Mouse (Mus musculus): ENCODE data around the gene D630003M21Rik. TPM values are rescaled to one million over a fixed set of nuclear protein-coding genes. Genes with fewer than 3 reads are reported as not detected.

The D630003M21Rik gene
- total RNA-seq, 1 experiment = 0.89 TPM

DNA sequence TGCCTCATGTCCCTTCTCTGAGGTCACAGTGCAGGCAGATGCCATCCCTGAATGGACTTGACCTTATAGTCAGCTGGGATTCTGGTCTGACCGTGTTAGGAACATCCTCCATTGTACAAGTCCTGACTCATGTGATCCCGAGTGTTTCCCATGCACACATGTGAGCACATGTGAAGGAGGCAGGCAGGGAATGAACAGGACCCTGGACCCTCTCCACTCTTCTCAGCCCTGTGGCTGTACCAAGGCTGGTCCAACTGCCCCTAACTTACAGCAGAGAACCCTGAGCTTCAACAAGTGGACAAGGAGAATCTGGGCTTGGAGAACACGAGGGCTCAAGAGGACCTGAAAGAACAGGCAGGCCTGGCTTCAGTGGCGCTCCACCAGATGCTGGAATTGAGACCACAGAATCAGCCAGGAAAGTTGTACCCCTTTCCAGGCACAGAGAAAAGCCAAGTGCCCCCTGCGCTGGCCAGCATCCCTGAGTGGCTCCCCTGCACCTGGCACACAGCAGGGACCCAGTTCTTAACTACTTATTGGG, 83.4 kb downstream of the D630003M21Rik start:
- DNase-seq (ENCODE audit: low read depth, low spot score) = no peak
- Histone ChIP-seq H3K9me3 (ENCODE audit: control insufficient read depth, insufficient read depth, low read depth, low read length) (no peaks in the 10 kb centered on the region), H3K9ac (ENCODE audit: insufficient read depth, low read depth, low read length, poor library complexity, severe bottlenecking) (peak overlapping the region; percentile 71; the same call in 1 of the 2 replicates), H3K4me1 (ENCODE audit: control insufficient read depth in 2 of 2, insufficient read depth in 2 of 2, low read length in 2 of 2, poor library complexity in 1 of 2) (peaks cover 0 to 3% of the 10 kb centered on the region in 2 experiments; a peak in 1 of 4 replicates), H3K4me3 (ENCODE audit: insufficient read depth in 1 of 2, low read depth in 1 of 2, low read length in 2 of 2, poor library complexity in 1 of 2, severe bottlenecking in 1 of 2) (peak overlapping the region; percentile 63 to 74), H3K36me3 (ENCODE audit: control insufficient read depth, insufficient read depth, low read length, poor library complexity, severe bottlenecking) (no peaks in the 10 kb centered on the region), H3K27ac (ENCODE audit: insufficient read depth, low read depth, low read length, poor library complexity, severe bottlenecking) (no peak overlapping the region)
- in situ Hi-C loops (cut with MboI; ENCODE audit: low sequenced_read_pairs in 2 of 2, unreplicated experiment in 2 of 2) = no loop called here
- no peak for TF ChIP-seq HCFC1 (IDR thresholded peaks at IDR 0.05; ENCODE audit: borderline replicate concordance, insufficient read depth, low read length)
- no peak for TF ChIP-seq ZC3H11A (IDR thresholded peaks at IDR 0.05; ENCODE audit: borderline replicate concordance, low read depth, low read length)
- TF ChIP-seq ZNF384 (IDR thresholded peaks at IDR 0.05; ENCODE audit: low read depth, low read length) = no peak
- TF ChIP-seq MAFK (IDR thresholded peaks at IDR 0.05; ENCODE audit: insufficient read depth, low read depth, low read length) = no peak
- no peak for TF ChIP-seq CHD2 (IDR thresholded peaks at IDR 0.05; ENCODE audit: low read depth, low read length)

DNA sequence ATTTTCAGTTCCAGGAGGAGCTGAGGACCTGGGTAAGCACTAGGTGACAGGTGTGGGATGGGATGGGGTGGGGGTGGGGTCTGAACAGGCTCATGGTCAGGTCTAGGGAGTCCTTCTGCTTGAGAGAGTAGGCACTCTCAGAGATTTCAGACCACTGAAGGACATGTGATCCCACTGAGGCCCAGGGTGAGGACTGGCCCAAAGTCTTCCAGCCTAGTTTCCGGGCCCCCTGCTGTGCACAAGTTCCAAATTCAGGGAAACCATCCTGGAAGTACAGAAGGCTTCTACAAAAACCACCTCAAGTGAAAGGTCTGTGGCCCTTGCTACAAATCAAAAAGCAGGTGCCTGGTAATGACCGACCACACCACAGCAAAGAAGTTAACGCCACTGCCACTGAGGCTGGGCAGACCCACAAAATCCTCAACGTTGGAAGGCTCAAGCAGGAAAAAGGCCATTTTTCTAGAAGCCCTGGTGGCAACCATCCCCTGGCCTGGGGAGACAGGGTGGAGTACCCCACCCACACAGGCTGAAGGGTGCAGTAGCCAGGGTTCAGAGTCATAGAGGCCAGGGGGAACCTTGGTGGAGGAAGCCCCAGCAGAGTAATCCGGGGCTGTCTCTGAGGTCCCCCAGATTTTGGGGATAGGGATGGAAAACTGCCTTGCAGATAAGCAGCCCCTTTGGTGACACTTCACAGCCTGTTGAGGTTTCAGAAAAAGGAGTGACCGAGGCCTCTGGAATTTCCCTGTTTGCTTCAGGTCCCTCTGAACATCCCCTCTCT, 84.1 kb downstream of the D630003M21Rik start:
- H3K36me3 ChIP-seq (ENCODE audit: control insufficient read depth, insufficient read depth, low read length, poor library complexity, severe bottlenecking) = no peaks in the 10 kb centered on the region
- H3K4me3 ChIP-seq (ENCODE audit: insufficient read depth in 1 of 2, low read depth in 1 of 2, low read length in 2 of 2, poor library complexity in 1 of 2, severe bottlenecking in 1 of 2) = no peak overlapping the region
- H3K4me1 ChIP-seq (ENCODE audit: control insufficient read depth in 2 of 2, insufficient read depth in 2 of 2, low read length in 2 of 2, poor library complexity in 1 of 2) = peaks cover 0 to 3% of the 10 kb centered on the region in 2 experiments; a peak in 1 of 4 replicates
- in situ Hi-C loops (cut with MboI; ENCODE audit: low sequenced_read_pairs in 2 of 2, unreplicated experiment in 2 of 2) = no loop called here
- no peak overlapping the region for H3K27ac ChIP-seq (ENCODE audit: insufficient read depth, low read depth, low read length, poor library complexity, severe bottlenecking)
- no peak for DNase-seq (ENCODE audit: low read depth, low spot score)
- no peaks in the 10 kb centered on the region for H3K9me3 ChIP-seq (ENCODE audit: control insufficient read depth, insufficient read depth, low read depth, low read length)
- no peak for TF ChIP-seq MAFK (IDR thresholded peaks at IDR 0.05; ENCODE audit: insufficient read depth, low read depth, low read length)
- TF ChIP-seq HCFC1 (IDR thresholded peaks at IDR 0.05; ENCODE audit: borderline replicate concordance, insufficient read depth, low read length) = no peak
- TF ChIP-seq ZNF384 (IDR thresholded peaks at IDR 0.05; ENCODE audit: low read depth, low read length) = no peak
- no peak for TF ChIP-seq CHD2 (IDR thresholded peaks at IDR 0.05; ENCODE audit: low read depth, low read length)
- TF ChIP-seq ZC3H11A (IDR thresholded peaks at IDR 0.05; ENCODE audit: borderline replicate concordance, low read depth, low read length) = no peak
- no peak overlapping the region for H3K9ac ChIP-seq (ENCODE audit: insufficient read depth, low read depth, low read length, poor library complexity, severe bottlenecking)

DNA sequence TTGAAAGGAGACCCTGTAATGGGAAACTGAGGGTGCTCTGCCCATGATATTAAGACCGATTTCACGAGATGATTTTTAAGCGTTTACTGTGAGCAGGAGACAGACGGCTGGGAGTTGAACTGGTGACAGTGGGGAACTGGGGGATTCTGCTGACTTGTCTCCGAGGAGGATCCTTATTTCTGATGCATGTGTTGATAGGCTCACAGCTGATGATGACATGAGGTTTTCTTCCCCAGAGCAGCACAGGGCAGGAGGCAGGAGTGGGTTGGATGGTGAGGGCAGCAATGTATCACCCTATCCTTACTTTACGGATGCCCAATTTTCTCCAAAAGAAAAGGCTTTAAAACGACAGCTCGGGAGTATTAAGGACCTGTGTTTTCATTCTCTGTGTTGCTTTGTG, 84.8 kb downstream of the D630003M21Rik start:
- no peak overlapping the region for H3K4me3 ChIP-seq (ENCODE audit: insufficient read depth in 1 of 2, low read depth in 1 of 2, low read length in 2 of 2, poor library complexity in 1 of 2, severe bottlenecking in 1 of 2)
- H3K9me3 ChIP-seq (ENCODE audit: control insufficient read depth, insufficient read depth, low read depth, low read length) = no peaks in the 10 kb centered on the region
- TF ChIP-seq CHD2 (IDR thresholded peaks at IDR 0.05; ENCODE audit: low read depth, low read length) = no peak
- no peak for TF ChIP-seq ZC3H11A (IDR thresholded peaks at IDR 0.05; ENCODE audit: borderline replicate concordance, low read depth, low read length)
- TF ChIP-seq HCFC1 (IDR thresholded peaks at IDR 0.05; ENCODE audit: borderline replicate concordance, insufficient read depth, low read length) = no peak
- no peak for TF ChIP-seq ZNF384 (IDR thresholded peaks at IDR 0.05; ENCODE audit: low read depth, low read length)
- TF ChIP-seq MAFK (IDR thresholded peaks at IDR 0.05; ENCODE audit: insufficient read depth, low read depth, low read length) = no peak
- H3K36me3 ChIP-seq (ENCODE audit: control insufficient read depth, insufficient read depth, low read length, poor library complexity, severe bottlenecking) = no peaks in the 10 kb centered on the region
- no peak overlapping the region for H3K9ac ChIP-seq (ENCODE audit: insufficient read depth, low read depth, low read length, poor library complexity, severe bottlenecking)
- H3K27ac ChIP-seq (ENCODE audit: insufficient read depth, low read depth, low read length, poor library complexity, severe bottlenecking) = no peak overlapping the region
- peaks cover 0 to 3% of the 10 kb centered on the region in 2 experiments; a peak in 1 of 4 replicates for H3K4me1 ChIP-seq (ENCODE audit: control insufficient read depth in 2 of 2, insufficient read depth in 2 of 2, low read length in 2 of 2, poor library complexity in 1 of 2)
- DNase-seq (ENCODE audit: low read depth, low spot score) = no peak
- in situ Hi-C loops (cut with MboI; ENCODE audit: low sequenced_read_pairs in 2 of 2, unreplicated experiment in 2 of 2) = no loop called here

DNA sequence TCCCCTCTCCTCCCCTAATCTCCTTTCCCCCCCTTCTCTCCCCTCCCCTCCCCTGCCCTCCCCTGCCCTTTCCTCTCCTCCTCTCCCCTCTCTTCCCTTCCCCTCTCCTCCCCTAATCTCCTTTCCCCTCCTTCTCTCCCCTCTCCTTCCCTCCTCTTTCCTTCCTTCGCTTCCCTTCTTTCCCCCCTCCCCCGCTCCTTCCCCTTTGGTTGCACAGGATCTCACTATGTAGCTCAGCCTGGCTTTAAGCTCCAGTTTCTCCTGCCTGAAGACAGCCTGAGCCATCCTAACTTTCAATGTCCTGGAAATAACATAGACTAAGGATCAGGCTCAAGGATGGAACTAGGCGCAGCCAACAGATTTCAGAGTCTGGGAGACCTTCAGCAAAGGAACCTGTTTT, 85.2 kb downstream of the D630003M21Rik start:
- Histone ChIP-seq H3K9ac (ENCODE audit: insufficient read depth, low read depth, low read length, poor library complexity, severe bottlenecking) (no peak overlapping the region), H3K4me3 (ENCODE audit: insufficient read depth in 1 of 2, low read depth in 1 of 2, low read length in 2 of 2, poor library complexity in 1 of 2, severe bottlenecking in 1 of 2) (no peak overlapping the region), H3K4me1 (ENCODE audit: control insufficient read depth in 2 of 2, insufficient read depth in 2 of 2, low read length in 2 of 2, poor library complexity in 1 of 2) (peaks cover 0 to 3% of the 10 kb centered on the region in 2 experiments; a peak in 1 of 4 replicates), H3K27ac (ENCODE audit: insufficient read depth, low read depth, low read length, poor library complexity, severe bottlenecking) (no peak overlapping the region), H3K36me3 (ENCODE audit: control insufficient read depth, insufficient read depth, low read length, poor library complexity, severe bottlenecking) (no peaks in the 10 kb centered on the region), H3K9me3 (ENCODE audit: control insufficient read depth, insufficient read depth, low read depth, low read length) (no peaks in the 10 kb centered on the region)
- in situ Hi-C loops (cut with MboI; ENCODE audit: low sequenced_read_pairs in 2 of 2, unreplicated experiment in 2 of 2) = no loop called here
- DNase-seq (ENCODE audit: low read depth, low spot score) = no peak
- no peak for TF ChIP-seq HCFC1 (IDR thresholded peaks at IDR 0.05; ENCODE audit: borderline replicate concordance, insufficient read depth, low read length)
- TF ChIP-seq MAFK (IDR thresholded peaks at IDR 0.05; ENCODE audit: insufficient read depth, low read depth, low read length) = no peak
- TF ChIP-seq ZC3H11A (IDR thresholded peaks at IDR 0.05; ENCODE audit: borderline replicate concordance, low read depth, low read length) = no peak
- no peak for TF ChIP-seq ZNF384 (IDR thresholded peaks at IDR 0.05; ENCODE audit: low read depth, low read length)
- TF ChIP-seq CHD2 (IDR thresholded peaks at IDR 0.05; ENCODE audit: low read depth, low read length) = no peak
